Mouse (Mus musculus): Measurements from ENCODE around the gene Zfp687. TPM values are rescaled to one million over a fixed set of nuclear protein-coding genes. Genes with fewer than 3 reads are reported as not detected.

Gene Zfp687
- total and polyA plus RNA-seq, 3 experiments = 10.9 to 13.5 (median 11.0) TPM

DNA sequence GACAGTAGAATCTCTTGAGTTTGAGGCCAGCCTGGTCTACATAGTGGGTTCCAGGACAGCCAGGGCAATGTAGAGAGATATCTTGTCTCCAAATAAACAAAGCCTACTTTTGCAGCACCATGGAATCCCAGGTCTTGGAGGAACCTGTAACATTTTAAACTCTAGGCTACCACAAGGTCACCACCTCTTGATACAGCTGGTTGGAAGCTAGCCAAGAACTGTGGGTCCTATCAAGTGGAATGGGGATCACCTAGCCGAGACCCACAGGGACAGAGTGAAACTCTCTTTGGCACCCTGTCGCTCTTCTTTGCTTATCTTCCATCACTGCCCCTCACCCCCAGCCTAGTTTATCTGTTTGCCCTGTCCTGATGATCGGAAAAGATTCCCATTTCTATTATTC, 42.7 kb downstream of the Zfp687 start:
- no peak overlapping the region for H3K27ac ChIP-seq
- no peak overlapping the region for H3K4me3 ChIP-seq
- peaks cover 3% of the 10 kb centered on the region for H3K4me1 ChIP-seq (ENCODE audit: control insufficient read depth, insufficient read depth, low read length)
- peaks cover 11% of the 10 kb centered on the region for H3K36me3 ChIP-seq (ENCODE audit: control insufficient read depth, insufficient read depth, low read length)
- H3K27me3 ChIP-seq (ENCODE audit: control insufficient read depth, insufficient read depth, low read length) = no peaks in the 10 kb centered on the region
- H3K9ac ChIP-seq (ENCODE audit: low read depth, low read length) = no peak overlapping the region
- WGBS = 69% methylated on average over 3 of the region's 3 CpGs
- H3K79me2 ChIP-seq (replicated peaks; ENCODE audit: control insufficient read depth, insufficient read depth, low read length) = peaks cover 5% of the 10 kb centered on the region
- no peak for DNase-seq
- no peak for TF ChIP-seq CTCF (IDR thresholded peaks at IDR 0.05)
- no peak for TF ChIP-seq POLR2A (IDR thresholded peaks at IDR 0.05; ENCODE audit: insufficient read depth, low read depth, low read length)
- TF ChIP-seq EP300 (IDR thresholded peaks at IDR 0.05; ENCODE audit: insufficient read depth, low read depth, low read length) = no peak
- intact Hi-C loops (cut with DNase I) = no loop called here

GRCm38 (mm10) chr3:94965878-94966277, 49.4 kb downstream of the Zfp687 start:
- DNase-seq = no peak
- no peak for TF ChIP-seq POLR2A (IDR thresholded peaks at IDR 0.05; ENCODE audit: insufficient read depth, low read depth, low read length)
- Histone ChIP-seq H3K27ac (no peak overlapping the region), H3K4me1 (ENCODE audit: control insufficient read depth, insufficient read depth, low read length) (no peaks in the 10 kb centered on the region), H3K36me3 (ENCODE audit: control insufficient read depth, insufficient read depth, low read length) (no peaks in the 10 kb centered on the region), H3K9ac (ENCODE audit: low read depth, low read length) (no peak overlapping the region), H3K4me3 (no peak overlapping the region), H3K27me3 (ENCODE audit: control insufficient read depth, insufficient read depth, low read length) (no peaks in the 10 kb centered on the region), H3K79me2 (replicated peaks; ENCODE audit: control insufficient read depth, insufficient read depth, low read length) (no peaks in the 10 kb centered on the region)
- intact Hi-C loops (cut with DNase I) = no loop called here
- WGBS = 70% methylated on average over 1 of the region's 1 CpGs

DNA sequence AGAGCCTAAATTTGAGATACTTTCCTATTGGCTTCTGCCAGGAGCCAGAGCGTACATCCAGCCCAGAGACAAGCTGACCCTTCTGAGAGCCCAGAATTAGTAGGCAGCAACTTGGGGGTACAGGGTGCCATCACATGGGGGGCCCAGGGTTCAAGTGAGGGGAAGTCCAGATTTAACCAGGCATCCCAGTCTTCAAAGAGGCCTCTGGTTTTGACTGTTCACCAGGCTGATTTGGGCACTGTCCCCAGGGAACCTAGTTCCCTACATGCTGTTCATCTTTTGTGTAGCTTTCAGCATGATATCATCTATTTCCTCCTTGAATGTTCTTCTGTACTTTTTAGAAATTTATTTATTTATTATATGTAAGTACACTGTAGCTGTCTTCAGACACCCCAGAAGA, 50.3 kb downstream of the Zfp687 start:
- H3K36me3 ChIP-seq (ENCODE audit: control insufficient read depth, insufficient read depth, low read length) = no peaks in the 10 kb centered on the region
- TF ChIP-seq POLR2A (IDR thresholded peaks at IDR 0.05; ENCODE audit: insufficient read depth, low read depth, low read length) = no peak
- TF ChIP-seq CTCF (IDR thresholded peaks at IDR 0.05) = no peak
- TF ChIP-seq EP300 (IDR thresholded peaks at IDR 0.05; ENCODE audit: insufficient read depth, low read depth, low read length) = no peak
- 91% methylated on average over 1 of the region's 1 CpGs for WGBS

DNA sequence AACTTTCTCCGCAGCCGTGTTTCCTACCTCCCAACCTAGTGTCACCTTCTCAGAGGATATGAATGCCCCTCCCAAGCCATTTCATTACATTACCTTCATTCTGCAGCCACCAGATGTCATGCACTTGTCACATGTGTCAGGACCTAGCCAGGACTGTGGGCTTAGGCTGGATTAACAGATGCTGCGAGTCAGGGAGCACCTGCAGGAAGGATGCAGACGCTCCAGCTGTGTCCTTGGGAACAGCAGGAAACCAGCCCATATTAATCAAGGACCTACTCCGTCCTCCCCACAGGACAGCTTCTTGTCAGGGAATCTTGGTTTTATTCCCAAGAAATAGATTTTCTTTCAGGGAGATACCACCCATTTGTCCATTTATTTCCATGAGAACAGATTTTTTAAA, 54.9 kb downstream of the Zfp687 start:
- TF ChIP-seq POLR2A (IDR thresholded peaks at IDR 0.05; ENCODE audit: insufficient read depth, low read depth, low read length) (no peak), CTCF (IDR thresholded peaks at IDR 0.05) (no peak), EP300 (IDR thresholded peaks at IDR 0.05; ENCODE audit: insufficient read depth, low read depth, low read length) (no peak)
- Histone ChIP-seq H3K9ac (ENCODE audit: low read depth, low read length) (no peak overlapping the region), H3K27me3 (ENCODE audit: control insufficient read depth, insufficient read depth, low read length) (no peaks in the 10 kb centered on the region), H3K79me2 (replicated peaks; ENCODE audit: control insufficient read depth, insufficient read depth, low read length) (no peaks in the 10 kb centered on the region), H3K36me3 (ENCODE audit: control insufficient read depth, insufficient read depth, low read length) (no peaks in the 10 kb centered on the region), H3K4me1 (ENCODE audit: control insufficient read depth, insufficient read depth, low read length) (peaks cover 1% of the 10 kb centered on the region; the same call in 1 of the 2 replicates), H3K4me3 (no peak overlapping the region), H3K27ac (no peak overlapping the region)
- intact Hi-C loops (cut with DNase I) = no loop called here
- 42% methylated on average over 5 of the region's 5 CpGs for WGBS
- DNase-seq = no peak

More for the DNA sequence above, 50.3 kb downstream of the Zfp687 start:
- intact Hi-C loops (cut with DNase I) = no loop called here
- no peak for DNase-seq
- H3K27ac ChIP-seq = no peak overlapping the region
- H3K4me1 ChIP-seq (ENCODE audit: control insufficient read depth, insufficient read depth, low read length) = 0 out of 2 replicates have a peak, but pooled peaks cover 1% of the 10 kb centered on the region
- H3K79me2 ChIP-seq (replicated peaks; ENCODE audit: control insufficient read depth, insufficient read depth, low read length) = no peaks in the 10 kb centered on the region
- H3K9ac ChIP-seq (ENCODE audit: low read depth, low read length) = no peak overlapping the region
- no peaks in the 10 kb centered on the region for H3K27me3 ChIP-seq (ENCODE audit: control insufficient read depth, insufficient read depth, low read length)
- no peak overlapping the region for H3K4me3 ChIP-seq

DNA sequence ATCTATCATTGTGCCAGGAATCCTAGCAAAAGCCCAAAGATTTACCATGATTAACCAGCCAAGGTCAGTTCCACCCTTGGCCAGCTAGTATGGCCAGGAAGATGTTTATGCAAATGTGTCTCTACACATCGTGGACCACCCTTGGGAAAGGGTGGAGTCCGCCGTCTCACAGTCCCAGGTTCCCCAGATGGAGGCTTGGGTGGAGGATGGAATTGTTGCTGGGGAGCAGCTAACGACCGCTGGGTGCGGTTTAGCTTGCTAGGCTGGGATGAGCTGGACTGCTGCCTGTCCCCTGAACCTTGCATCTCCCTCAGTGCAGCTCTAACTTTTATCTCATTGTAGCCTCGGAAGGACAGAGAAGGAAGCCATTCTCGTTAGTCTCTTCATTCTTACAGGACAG, 55.4 kb downstream of the Zfp687 start:
- DNase-seq = no peak

DNA sequence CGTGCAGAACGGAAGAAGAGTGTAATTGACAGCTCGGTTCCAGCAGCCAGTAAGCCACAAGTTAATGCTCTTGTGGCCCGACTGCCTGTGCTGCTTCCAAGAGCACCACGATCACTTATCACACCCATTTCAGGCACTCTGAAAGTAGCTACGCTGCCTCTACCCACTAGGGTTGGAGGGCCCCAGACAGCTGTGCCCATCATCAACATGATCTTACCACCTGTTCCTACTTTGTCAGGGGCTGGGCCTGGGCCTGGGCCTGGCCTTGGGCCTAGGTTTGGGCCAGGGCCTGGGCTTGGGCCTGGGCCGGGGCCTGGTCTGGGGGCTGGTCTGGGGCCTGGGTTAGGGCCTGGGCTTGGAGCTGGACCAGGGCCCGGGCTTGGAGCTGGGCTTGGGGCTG, 57.0 kb downstream of the Zfp687 start:
- H3K36me3 ChIP-seq (ENCODE audit: control insufficient read depth, insufficient read depth, low read length) = no peaks in the 10 kb centered on the region
- H3K27ac ChIP-seq = no peak overlapping the region
- no peaks in the 10 kb centered on the region for H3K27me3 ChIP-seq (ENCODE audit: control insufficient read depth, insufficient read depth, low read length)
- no peak overlapping the region for H3K9ac ChIP-seq (ENCODE audit: low read depth, low read length)
- H3K4me1 ChIP-seq (ENCODE audit: control insufficient read depth, insufficient read depth, low read length) = peaks cover 1% of the 10 kb centered on the region; the same call in 1 of the 2 replicates
- H3K79me2 ChIP-seq (replicated peaks; ENCODE audit: control insufficient read depth, insufficient read depth, low read length) = no peaks in the 10 kb centered on the region
- WGBS = 88% methylated on average over 8 of the region's 8 CpGs
- no peak for DNase-seq
- no peak overlapping the region for H3K4me3 ChIP-seq
- TF ChIP-seq EP300 (IDR thresholded peaks at IDR 0.05; ENCODE audit: insufficient read depth, low read depth, low read length) (no peak), POLR2A (IDR thresholded peaks at IDR 0.05; ENCODE audit: insufficient read depth, low read depth, low read length) (no peak), CTCF (IDR thresholded peaks at IDR 0.05) (no peak)
- intact Hi-C loops (cut with DNase I) = no loop called here

More for the DNA sequence above, 55.4 kb downstream of the Zfp687 start:
- Histone ChIP-seq H3K4me1 (ENCODE audit: control insufficient read depth, insufficient read depth, low read length) (peaks cover 1% of the 10 kb centered on the region; the same call in 1 of the 2 replicates), H3K36me3 (ENCODE audit: control insufficient read depth, insufficient read depth, low read length) (no peaks in the 10 kb centered on the region), H3K27ac (no peak overlapping the region), H3K9ac (ENCODE audit: low read depth, low read length) (no peak overlapping the region), H3K27me3 (ENCODE audit: control insufficient read depth, insufficient read depth, low read length) (no peaks in the 10 kb centered on the region), H3K4me3 (no peak overlapping the region), H3K79me2 (replicated peaks; ENCODE audit: control insufficient read depth, insufficient read depth, low read length) (no peaks in the 10 kb centered on the region)
- 25% methylated on average over 8 of the region's 8 CpGs for WGBS
- intact Hi-C loops (cut with DNase I) = no loop called here
- no peak for TF ChIP-seq POLR2A (IDR thresholded peaks at IDR 0.05; ENCODE audit: insufficient read depth, low read depth, low read length)
- TF ChIP-seq CTCF (IDR thresholded peaks at IDR 0.05) = no peak
- no peak for TF ChIP-seq EP300 (IDR thresholded peaks at IDR 0.05; ENCODE audit: insufficient read depth, low read depth, low read length)

Small RNA genes lying within 50 kb of the gene (microRNA-seq; reads per million reads assigned to microRNA genes)
- gene Mir7013 = 2.2 to 3.5 reads per million in 2 experiments

Other genes with a start within 250 kb of the Zfp687 start
- under 1 TPM; 0.25 to 0.50 TPM for gene Cgn, start 229.0 kb downstream of the Zfp687 start, total RNA-seq (2021)
- gene Cgn, start 229.0 kb downstream of the Zfp687 start, polyA plus RNA-seq (2012; rRNA removed) = 0.26 and 0.43 TPM in 2 replicates
- 10 to 100 TPM; 17.3 TPM for gene Pogz, start 177.9 kb downstream of the Zfp687 start, total RNA-seq (2021)
- gene Pogz, start 177.9 kb downstream of the Zfp687 start, polyA plus RNA-seq (2012; rRNA removed) = 13.7 and 16.4 TPM in 2 replicates
- gene Psmb4, start 128.5 kb downstream of the Zfp687 start, total RNA-seq (2021) = 100 to 1,000 TPM; 212 to 223 TPM
- gene Psmb4, start 128.5 kb downstream of the Zfp687 start, polyA plus RNA-seq (2012; rRNA removed) = 232 and 374 TPM in 2 replicates
- gene Selenbp1, start 82.4 kb downstream of the Zfp687 start, total RNA-seq (2021) = 100 to 1,000 TPM; 100 to 122 TPM
- 190 and 223 TPM in 2 replicates for gene Selenbp1, start 82.4 kb downstream of the Zfp687 start, polyA plus RNA-seq (2012; rRNA removed)
- gene Rfx5, start 61.4 kb downstream of the Zfp687 start, total RNA-seq (2021) = 1 to 10 TPM; 6.6 to 8.0 TPM
- 5.6 and 7.1 TPM in 2 replicates for gene Rfx5, start 61.4 kb downstream of the Zfp687 start, polyA plus RNA-seq (2012; rRNA removed)
- 10 to 100 TPM; 25.8 to 29.5 TPM for gene Pi4kb, start 40.7 kb downstream of the Zfp687 start, total RNA-seq (2021)
- 18.7 and 28.7 TPM in 2 replicates for gene Pi4kb, start 40.7 kb downstream of the Zfp687 start, polyA plus RNA-seq (2012; rRNA removed)
- 100 to 1,000 TPM; 121 to 140 TPM for gene Psmd4, start 27.2 kb upstream of the Zfp687 start, total RNA-seq (2021)
- gene Psmd4, start 27.2 kb upstream of the Zfp687 start, polyA plus RNA-seq (2012; rRNA removed) = 119 and 144 TPM in 2 replicates
- gene Pip5k1a, start 91.5 kb upstream of the Zfp687 start, total RNA-seq (2021) = 10 to 100 TPM; 15.8 to 16.8 TPM
- 11.8 and 17.9 TPM in 2 replicates for gene Pip5k1a, start 91.5 kb upstream of the Zfp687 start, polyA plus RNA-seq (2012; rRNA removed)
- 10 to 100 TPM; 31.8 to 36.5 TPM for gene Vps72, start 95.6 kb upstream of the Zfp687 start, total RNA-seq (2021)
- 34.5 and 39.2 TPM in 2 replicates for gene Vps72, start 95.6 kb upstream of the Zfp687 start, polyA plus RNA-seq (2012; rRNA removed)
- gene Tmod4, start 109.0 kb upstream of the Zfp687 start, total RNA-seq (2021) = 10 to 100 TPM; 22.6 to 30.9 TPM
- gene Tmod4, start 109.0 kb upstream of the Zfp687 start, polyA plus RNA-seq (2012; rRNA removed) = 23.3 and 25.6 TPM in 2 replicates
- 10 to 100 TPM; 28.3 to 32.1 TPM for gene Scnm1, start 118.6 kb upstream of the Zfp687 start, total RNA-seq (2021)
- 46.8 and 67.9 TPM in 2 replicates for gene Scnm1, start 118.6 kb upstream of the Zfp687 start, polyA plus RNA-seq (2012; rRNA removed)
- 1 to 10 TPM; 4.5 to 6.3 TPM for gene Lysmd1, start 118.6 kb upstream of the Zfp687 start, total RNA-seq (2021)
- gene Lysmd1, start 118.6 kb upstream of the Zfp687 start, polyA plus RNA-seq (2012; rRNA removed) = 5.8 and 7.8 TPM in 2 replicates
- 1 to 10 TPM; 1.5 to 2.1 TPM for gene Tnfaip8l2, start 126.9 kb upstream of the Zfp687 start, total RNA-seq (2021)
- 3.3 and 4.9 TPM in 2 replicates for gene Tnfaip8l2, start 126.9 kb upstream of the Zfp687 start, polyA plus RNA-seq (2012; rRNA removed)
- 1 to 10 TPM; 3.8 to 3.9 TPM for gene Sema6c, start 145.0 kb upstream of the Zfp687 start, total RNA-seq (2021)
- 16.9 and 21.1 TPM in 2 replicates for gene Sema6c, start 145.0 kb upstream of the Zfp687 start, polyA plus RNA-seq (2012; rRNA removed)
- gene Gabpb2, start 202.5 kb upstream of the Zfp687 start, total RNA-seq (2021) = 10 to 100 TPM; 13.5 to 14.1 TPM
- gene Gabpb2, start 202.5 kb upstream of the Zfp687 start, polyA plus RNA-seq (2012; rRNA removed) = 8.6 and 15.8 TPM in 2 replicates
- gene Cdc42se1, start 213.3 kb upstream of the Zfp687 start, total RNA-seq (2021) = 10 to 100 TPM; 16.8 to 18.9 TPM
- gene Cdc42se1, start 213.3 kb upstream of the Zfp687 start, polyA plus RNA-seq (2012; rRNA removed) = 19.0 and 24.2 TPM in 2 replicates
- gene Mllt11, start 216.7 kb upstream of the Zfp687 start, total RNA-seq (2021) = 1 to 10 TPM; 5.6 to 6.9 TPM
- gene Mllt11, start 216.7 kb upstream of the Zfp687 start, polyA plus RNA-seq (2012; rRNA removed) = 13.7 and 23.9 TPM in 2 replicates
- not detected for gene Gm128, start 226.2 kb upstream of the Zfp687 start, total RNA-seq (2021)
- gene Gm128, start 226.2 kb upstream of the Zfp687 start, polyA plus RNA-seq (2012; rRNA removed) = 0.16 and 0.26 TPM in 2 replicates
- gene Bnipl, start 235.7 kb upstream of the Zfp687 start, total RNA-seq (2021) = not detected
- gene Bnipl, start 235.7 kb upstream of the Zfp687 start, polyA plus RNA-seq (2012; rRNA removed) = 0.12 and 0.25 TPM in 2 replicates